Mouse (Mus musculus): Measurements from ENCODE around the gene Clstn2. TPM values are rescaled to one million over a fixed set of nuclear protein-coding genes. Genes with fewer than 3 reads are reported as not detected.
A peak's percentile ranks its signal among the peaks of the same experiment; 100 is the strongest.

The Clstn2 gene
- polyA plus RNA-seq, 1 experiment, result 1.9 TPM

GRCm38 (mm10) chr9:97590712-97591111 is 442.3 kb downstream of the Clstn2 start:
- TF ChIP-seq CTCF (conservative IDR thresholded peaks at IDR 0.05; ENCODE audit: insufficient read depth, insufficient read length, low read depth, low read length) (no peak), POLR2A (IDR thresholded peaks at IDR 0.05; ENCODE audit: low read depth, low read length) (no peak)
- Histone ChIP-seq H3K36me3 (ENCODE audit: control insufficient read depth, insufficient read depth, low read length) (no peaks in the 10 kb centered on the region), H3K27ac (ENCODE audit: insufficient read depth, low read depth, low read length) (no peak overlapping the region), H3K4me1 (ENCODE audit: control insufficient read depth, insufficient read depth, low read length) (no peaks in the 10 kb centered on the region), H3K4me3 (ENCODE audit: insufficient read depth, low read depth, low read length) (no peak overlapping the region), H3K27me3 (replicated peaks; ENCODE audit: control insufficient read depth, insufficient read depth, low read length) (no peaks in the 10 kb centered on the region)
- no peak for DNase-seq
- WGBS, result 72% methylated on average over 4 of the region's 4 CpGs

DNA sequence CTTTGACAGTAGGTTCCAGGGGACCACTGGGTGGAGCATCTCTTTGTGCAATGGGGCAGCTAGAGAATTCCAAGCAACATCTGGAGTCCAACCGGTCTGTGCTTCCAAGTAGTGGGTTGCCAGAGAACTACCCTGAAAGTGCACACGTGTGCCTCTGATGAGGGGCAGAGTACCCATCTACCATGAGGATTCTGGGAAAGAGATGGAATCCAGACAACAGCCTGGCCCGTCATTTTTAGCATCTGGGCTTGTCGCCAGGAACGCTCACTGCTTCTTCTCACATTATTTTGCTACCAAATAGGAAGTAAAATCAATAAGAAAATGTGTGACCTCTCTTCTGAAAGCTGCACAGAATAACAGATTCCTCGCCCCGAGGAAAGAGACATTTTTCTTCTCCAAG is 462.1 kb downstream of the Clstn2 start:
- no peak for DNase-seq
- WGBS, result 70% methylated on average over 7 of the region's 7 CpGs
- no peak for TF ChIP-seq POLR2A (IDR thresholded peaks at IDR 0.05; ENCODE audit: low read depth, low read length)
- TF ChIP-seq CTCF (conservative IDR thresholded peaks at IDR 0.05; ENCODE audit: insufficient read depth, insufficient read length, low read depth, low read length), result no peak
- H3K27me3 ChIP-seq (replicated peaks; ENCODE audit: control insufficient read depth, insufficient read depth, low read length), result no peaks in the 10 kb centered on the region
- no peaks in the 10 kb centered on the region for H3K36me3 ChIP-seq (ENCODE audit: control insufficient read depth, insufficient read depth, low read length)
- H3K27ac ChIP-seq (ENCODE audit: insufficient read depth, low read depth, low read length), result no peak overlapping the region
- H3K4me1 ChIP-seq (ENCODE audit: control insufficient read depth, insufficient read depth, low read length), result no peaks in the 10 kb centered on the region
- H3K4me3 ChIP-seq (ENCODE audit: insufficient read depth, low read depth, low read length), result no peak overlapping the region

DNA sequence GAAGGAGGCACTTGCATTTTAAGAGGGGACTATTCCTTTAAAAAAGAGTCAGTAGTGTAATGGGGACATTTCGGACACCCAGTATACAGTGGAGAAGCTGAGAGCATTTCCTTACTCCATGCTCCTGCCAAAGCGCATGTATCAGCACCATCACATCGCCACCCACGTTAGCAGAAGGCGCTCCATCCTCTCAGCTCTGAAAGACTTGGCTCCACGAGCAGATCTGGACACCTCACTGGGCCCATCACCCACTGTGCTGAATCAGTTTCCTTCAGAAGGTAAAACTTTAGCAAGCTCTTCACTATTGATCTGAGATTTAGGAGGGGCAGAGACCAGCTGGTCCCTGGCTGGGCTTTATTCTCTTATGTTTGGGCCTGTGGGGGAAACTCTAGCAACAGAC is 469.9 kb downstream of the Clstn2 start:
- WGBS, result 91% methylated on average over 6 of the region's 6 CpGs
- no peaks in the 10 kb centered on the region for H3K36me3 ChIP-seq (ENCODE audit: control insufficient read depth, insufficient read depth, low read length)
- H3K4me1 ChIP-seq (ENCODE audit: control insufficient read depth, insufficient read depth, low read length), result no peaks in the 10 kb centered on the region
- TF ChIP-seq POLR2A (IDR thresholded peaks at IDR 0.05; ENCODE audit: low read depth, low read length) (no peak), CTCF (conservative IDR thresholded peaks at IDR 0.05; ENCODE audit: insufficient read depth, insufficient read length, low read depth, low read length) (no peak)
- H3K4me3 ChIP-seq (ENCODE audit: insufficient read depth, low read depth, low read length), result no peak overlapping the region
- H3K27ac ChIP-seq (ENCODE audit: insufficient read depth, low read depth, low read length), result no peak overlapping the region
- DNase-seq, result no peak
- no peaks in the 10 kb centered on the region for H3K27me3 ChIP-seq (replicated peaks; ENCODE audit: control insufficient read depth, insufficient read depth, low read length)

GRCm38 (mm10) chr9:97544359-97544758 is 488.6 kb downstream of the Clstn2 start:
- Histone ChIP-seq H3K27ac (ENCODE audit: insufficient read depth, low read depth, low read length) (no peak overlapping the region), H3K4me3 (ENCODE audit: insufficient read depth, low read depth, low read length) (no peak overlapping the region), H3K36me3 (ENCODE audit: control insufficient read depth, insufficient read depth, low read length) (no peaks in the 10 kb centered on the region), H3K4me1 (ENCODE audit: control insufficient read depth, insufficient read depth, low read length) (no peaks in the 10 kb centered on the region), H3K27me3 (replicated peaks; ENCODE audit: control insufficient read depth, insufficient read depth, low read length) (no peaks in the 10 kb centered on the region)
- no peak for TF ChIP-seq POLR2A (IDR thresholded peaks at IDR 0.05; ENCODE audit: low read depth, low read length)
- TF ChIP-seq CTCF (conservative IDR thresholded peaks at IDR 0.05; ENCODE audit: insufficient read depth, insufficient read length, low read depth, low read length), result no peak
- DNase-seq, result no peak
- WGBS, result 96% methylated on average over 4 of the region's 4 CpGs

DNA sequence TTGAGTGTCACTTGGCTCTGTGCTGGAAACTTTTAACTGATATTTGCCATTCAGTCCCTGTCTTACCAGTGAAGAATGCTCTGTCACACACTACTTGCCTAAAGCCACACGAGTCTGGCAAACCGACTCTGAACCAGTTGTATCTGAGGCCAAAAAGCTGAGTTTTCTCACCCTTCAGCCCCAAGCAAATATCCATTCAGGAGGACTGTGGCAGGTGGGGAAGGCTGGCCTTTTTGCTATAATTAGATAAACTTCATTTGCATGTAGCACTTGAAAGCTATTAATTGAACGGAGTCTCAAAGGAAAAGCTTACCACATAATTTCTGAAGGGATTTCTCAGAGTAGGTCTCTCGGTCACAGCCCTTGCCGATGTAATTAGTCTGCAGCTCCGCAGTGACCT is 491.6 kb downstream of the Clstn2 start:
- no peak overlapping the region for H3K27ac ChIP-seq (ENCODE audit: insufficient read depth, low read depth, low read length)
- no peaks in the 10 kb centered on the region for H3K27me3 ChIP-seq (replicated peaks; ENCODE audit: control insufficient read depth, insufficient read depth, low read length)
- 83% methylated on average over 6 of the region's 6 CpGs for WGBS
- no peaks in the 10 kb centered on the region for H3K4me1 ChIP-seq (ENCODE audit: control insufficient read depth, insufficient read depth, low read length)
- H3K4me3 ChIP-seq (ENCODE audit: insufficient read depth, low read depth, low read length), result no peak overlapping the region
- H3K36me3 ChIP-seq (ENCODE audit: control insufficient read depth, insufficient read depth, low read length), result no peaks in the 10 kb centered on the region
- no peak for DNase-seq
- TF ChIP-seq POLR2A (IDR thresholded peaks at IDR 0.05; ENCODE audit: low read depth, low read length) (no peak), CTCF (conservative IDR thresholded peaks at IDR 0.05; ENCODE audit: insufficient read depth, insufficient read length, low read depth, low read length) (no peak)

DNA sequence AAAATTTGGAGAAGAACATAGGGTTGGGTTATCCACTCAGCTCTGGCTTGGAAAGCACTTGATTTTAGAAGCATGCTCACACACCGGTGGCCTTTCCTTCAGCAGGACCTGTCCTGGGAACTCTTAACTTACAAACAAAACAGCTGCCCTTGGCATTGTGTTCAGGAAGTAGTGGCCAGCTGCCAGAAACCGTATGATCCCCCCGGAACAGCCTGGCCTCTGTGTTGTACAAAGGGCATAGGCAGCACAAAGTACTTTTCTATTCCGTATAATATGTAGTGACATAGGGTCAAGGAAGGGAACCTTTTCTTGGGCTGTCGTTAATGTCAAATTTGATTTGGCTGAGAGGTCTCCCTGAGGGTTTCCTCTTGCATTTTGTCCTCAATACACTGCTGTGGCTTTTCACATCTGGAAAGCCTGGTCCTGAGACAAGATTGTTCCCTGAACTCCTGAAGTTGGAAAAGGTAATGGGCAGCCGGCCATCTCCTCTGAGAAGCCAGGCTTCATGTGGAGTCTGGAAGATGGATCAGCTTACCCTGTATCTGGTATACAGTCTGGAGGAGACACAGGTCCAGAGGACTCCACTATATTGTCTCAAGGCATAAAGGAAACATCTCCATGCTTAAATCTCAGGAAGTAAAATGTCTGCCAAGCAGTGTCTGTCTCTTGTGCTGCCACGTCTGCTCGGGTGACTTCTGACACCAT is 494.8 kb downstream of the Clstn2 start:
- DNase-seq, result peak; percentile 16
- no peak overlapping the region for H3K4me3 ChIP-seq (ENCODE audit: insufficient read depth, low read depth, low read length)
- 34% methylated on average over 8 of the region's 8 CpGs for WGBS
- no peaks in the 10 kb centered on the region for H3K27me3 ChIP-seq (replicated peaks; ENCODE audit: control insufficient read depth, insufficient read depth, low read length)
- no peaks in the 10 kb centered on the region for H3K4me1 ChIP-seq (ENCODE audit: control insufficient read depth, insufficient read depth, low read length)
- H3K36me3 ChIP-seq (ENCODE audit: control insufficient read depth, insufficient read depth, low read length), result no peaks in the 10 kb centered on the region
- TF ChIP-seq POLR2A (IDR thresholded peaks at IDR 0.05; ENCODE audit: low read depth, low read length) (no peak), CTCF (conservative IDR thresholded peaks at IDR 0.05; ENCODE audit: insufficient read depth, insufficient read length, low read depth, low read length) (no peak)
- H3K27ac ChIP-seq (ENCODE audit: insufficient read depth, low read depth, low read length), result no peak overlapping the region

GRCm38 (mm10) chr9:97534196-97534595 is 498.8 kb downstream of the Clstn2 start:
- H3K36me3 ChIP-seq (ENCODE audit: control insufficient read depth, insufficient read depth, low read length), result no peaks in the 10 kb centered on the region
- no peaks in the 10 kb centered on the region for H3K4me1 ChIP-seq (ENCODE audit: control insufficient read depth, insufficient read depth, low read length)
- no peaks in the 10 kb centered on the region for H3K27me3 ChIP-seq (replicated peaks; ENCODE audit: control insufficient read depth, insufficient read depth, low read length)
- no peak overlapping the region for H3K4me3 ChIP-seq (ENCODE audit: insufficient read depth, low read depth, low read length)
- TF ChIP-seq CTCF (conservative IDR thresholded peaks at IDR 0.05; ENCODE audit: insufficient read depth, insufficient read length, low read depth, low read length) (no peak), POLR2A (IDR thresholded peaks at IDR 0.05; ENCODE audit: low read depth, low read length) (no peak)
- 95% methylated on average over 2 of the region's 2 CpGs for WGBS
- DNase-seq, result no peak
- no peak overlapping the region for H3K27ac ChIP-seq (ENCODE audit: insufficient read depth, low read depth, low read length)
